Mouse (Mus musculus): ENCODE results near the gene Irf1.
"Not testable (repeated sequence)": the region's sequence is repeated elsewhere in the genome, so short reads cannot be mapped to it uniquely, and the experiment has no call there.

Gene Irf1

DNA sequence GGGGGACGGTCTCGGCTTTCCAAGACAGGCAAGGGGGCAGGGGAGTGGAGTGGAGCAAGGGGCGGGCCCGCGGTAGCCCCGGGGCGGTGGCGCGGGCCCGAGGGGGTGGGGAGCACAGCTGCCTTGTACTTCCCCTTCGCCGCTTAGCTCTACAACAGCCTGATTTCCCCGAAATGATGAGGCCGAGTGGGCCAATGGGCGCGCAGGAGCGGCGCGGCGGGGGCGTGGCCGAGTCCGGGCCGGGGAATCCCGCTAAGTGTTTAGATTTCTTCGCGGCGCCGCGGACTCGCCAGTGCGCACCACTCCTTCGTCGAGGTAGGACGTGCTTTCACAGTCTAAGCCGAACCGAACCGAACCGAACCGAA is at the start of gene Irf1:
Irf1 (plus strand) TSS at position 255 of the 365 bp plus-strand sequence.
- DNase-seq: peak; percentile 84

GRCm38 (mm10) chr11:53720715-53721114 is 49.1 kb upstream of the Irf1 start, which contains the start of gene Il5:
TSS of gene Il5 (plus strand) at chr11:53720794.
- no peak for DNase-seq

GRCm38 (mm10) chr11:53731457-53731856 is 38.4 kb upstream of the Irf1 start:
- no peak for DNase-seq

GRCm38 (mm10) chr11:53732244-53732643 is 37.6 kb upstream of the Irf1 start:
- DNase-seq: no peak

GRCm38 (mm10) chr11:53733824-53734223 is 36.0 kb upstream of the Irf1 start:
- no peak for DNase-seq

DNA sequence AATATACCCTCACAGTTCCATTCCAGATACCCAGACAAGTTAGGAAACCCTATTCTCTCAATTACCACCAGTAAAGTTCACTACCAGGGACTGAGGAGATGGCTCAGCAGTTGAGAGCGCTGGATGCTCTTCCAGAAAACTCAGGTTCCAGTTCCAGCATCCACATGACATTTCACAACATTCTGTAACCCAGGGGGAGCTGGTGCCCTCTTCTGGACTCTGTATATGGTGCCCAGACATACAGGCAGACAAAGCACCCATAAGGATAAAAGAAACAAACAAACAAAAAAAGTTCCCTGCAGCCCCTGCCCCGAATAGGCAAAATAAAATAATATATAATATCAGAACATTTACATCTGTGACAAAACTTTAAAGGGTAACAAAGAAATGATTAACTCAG is 35.4 kb upstream of the Irf1 start:
- no peak for DNase-seq

DNA sequence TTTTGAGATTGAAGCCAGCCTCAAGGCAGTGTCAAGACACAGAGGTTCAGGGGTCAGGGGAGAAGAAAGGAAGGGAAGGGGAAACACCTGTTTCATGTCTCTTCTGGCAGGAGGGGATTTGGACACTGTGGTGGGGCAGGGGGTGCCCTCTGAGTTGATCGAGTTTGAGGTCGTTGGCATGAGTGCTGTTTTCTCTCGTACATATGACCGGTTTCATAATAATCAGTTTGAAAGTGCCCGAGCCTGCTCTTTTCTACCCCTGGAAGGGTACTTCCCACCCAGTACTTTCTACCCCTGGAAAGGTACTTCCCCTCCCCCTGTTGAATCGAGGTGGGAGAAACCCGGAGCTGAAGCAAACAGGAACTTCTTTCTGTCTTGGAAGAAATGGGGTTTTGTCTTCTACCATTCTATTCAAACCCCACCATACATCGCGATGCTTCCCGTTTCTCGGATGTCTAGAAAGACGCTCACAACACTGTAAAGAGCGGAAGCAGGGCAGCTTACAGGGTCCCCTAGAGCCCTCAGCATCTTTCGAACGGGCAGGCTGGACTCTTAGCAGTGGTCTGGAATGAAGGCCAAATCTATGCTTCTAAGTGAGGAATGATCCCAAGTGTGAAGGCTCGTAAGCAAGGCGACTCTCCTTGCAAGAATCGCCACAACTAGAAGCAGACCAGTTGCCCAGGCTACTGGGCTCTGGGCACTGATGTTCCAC is 34.7 kb upstream of the Irf1 start:
- DNase-seq: no peak

GRCm38 (mm10) chr11:53735682-53736245 is 34.0 kb upstream of the Irf1 start:
- DNase-seq: peak; percentile 55

- peak; percentile 72 for DNase-seq
These were observed 32.8 kb upstream of the Irf1 start for GRCm38 (mm10) chr11:53736771-53737572.

- DNase-seq: no peak
These were observed 32.3 kb upstream of the Irf1 start for GRCm38 (mm10) chr11:53737573-53737946.

GRCm38 (mm10) chr11:53742353-53742752 is 27.5 kb upstream of the Irf1 start:
- no peak for DNase-seq

GRCm38 (mm10) chr11:53745260-53745659 is 24.6 kb upstream of the Irf1 start:
- DNase-seq: no peak

DNA sequence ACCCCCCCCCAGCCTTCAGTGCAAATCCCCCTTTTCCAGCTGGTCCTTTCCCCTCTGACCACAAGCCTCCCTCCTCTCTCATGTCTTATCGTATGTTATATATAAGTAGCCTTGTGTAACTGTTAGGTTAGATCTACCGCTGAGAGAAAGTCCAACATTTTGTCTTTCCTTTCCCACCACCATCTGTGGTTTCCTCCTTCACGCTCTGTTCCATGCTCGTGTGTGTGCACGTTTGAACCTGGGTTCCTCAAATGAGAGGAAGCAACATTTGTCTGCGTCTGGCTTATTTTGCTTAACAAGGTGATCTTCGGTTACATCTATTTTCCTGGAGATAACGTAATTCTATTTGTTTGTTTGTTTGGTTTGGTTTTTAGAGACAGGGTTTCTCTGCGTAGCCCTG is 21.8 kb upstream of the Irf1 start:
- no peak for DNase-seq

- no peak for DNase-seq
These were observed 21.2 kb upstream of the Irf1 start for GRCm38 (mm10) chr11:53748614-53749013.

DNA sequence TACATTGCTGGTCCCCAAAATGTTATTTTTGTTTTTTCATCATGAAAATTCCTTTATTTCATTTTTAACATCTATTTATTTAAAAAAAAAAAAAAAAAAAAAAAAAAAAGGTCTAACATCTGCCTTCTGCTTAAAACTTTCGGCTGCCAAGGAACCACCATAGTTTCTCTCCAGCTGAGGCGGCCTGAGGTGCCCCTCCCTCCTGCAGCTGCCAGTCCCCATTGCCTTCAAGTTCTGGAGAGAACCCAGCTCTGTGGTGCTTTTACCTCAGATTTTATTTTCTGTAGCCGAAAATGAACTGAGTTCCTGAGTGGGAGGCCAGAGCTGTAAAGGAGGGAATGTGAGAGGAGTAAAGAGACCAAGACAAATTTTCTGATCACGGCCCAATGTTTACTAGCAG is 20.5 kb upstream of the Irf1 start:
- DNase-seq: no peak

DNA sequence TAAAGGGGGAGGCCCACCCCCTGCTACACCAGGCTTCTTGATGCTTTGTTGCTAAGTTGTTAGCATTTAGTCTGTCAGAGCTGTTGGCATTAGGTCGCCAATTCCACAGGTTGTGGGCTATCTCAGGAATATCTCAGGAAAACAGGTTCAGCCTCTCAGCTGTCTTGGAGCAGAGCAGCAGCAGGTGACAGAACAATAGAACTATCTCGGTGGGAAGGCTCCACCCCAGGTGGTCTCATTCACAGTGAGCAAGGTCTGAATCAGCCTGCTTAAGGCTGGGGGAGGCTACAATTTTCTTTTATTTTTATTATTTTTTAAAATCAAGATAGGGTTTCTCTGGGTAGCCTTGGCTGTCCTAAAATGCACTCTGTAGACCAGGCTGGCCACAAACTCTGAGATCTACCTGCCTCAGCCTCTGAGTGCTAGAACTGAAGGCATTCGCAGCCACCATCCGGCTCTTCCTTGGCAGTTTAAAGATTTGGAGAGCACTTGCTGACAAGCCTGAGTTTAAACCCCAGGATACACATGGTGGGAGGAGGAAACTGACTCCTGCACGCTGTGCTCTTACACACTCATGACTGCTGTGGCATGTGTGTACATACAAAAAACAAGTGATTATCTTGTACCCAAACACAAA is 20.0 kb upstream of the Irf1 start:
- no peak for DNase-seq

GRCm38 (mm10) chr11:53755011-53755595 is 14.7 kb upstream of the Irf1 start:
- no peak for DNase-seq

- no peak for DNase-seq
These were observed 12.2 kb upstream of the Irf1 start for GRCm38 (mm10) chr11:53757612-53758011.

- DNase-seq: not testable (repeated sequence)
These were observed 11.8 kb upstream of the Irf1 start for GRCm38 (mm10) chr11:53758033-53758432.

DNA sequence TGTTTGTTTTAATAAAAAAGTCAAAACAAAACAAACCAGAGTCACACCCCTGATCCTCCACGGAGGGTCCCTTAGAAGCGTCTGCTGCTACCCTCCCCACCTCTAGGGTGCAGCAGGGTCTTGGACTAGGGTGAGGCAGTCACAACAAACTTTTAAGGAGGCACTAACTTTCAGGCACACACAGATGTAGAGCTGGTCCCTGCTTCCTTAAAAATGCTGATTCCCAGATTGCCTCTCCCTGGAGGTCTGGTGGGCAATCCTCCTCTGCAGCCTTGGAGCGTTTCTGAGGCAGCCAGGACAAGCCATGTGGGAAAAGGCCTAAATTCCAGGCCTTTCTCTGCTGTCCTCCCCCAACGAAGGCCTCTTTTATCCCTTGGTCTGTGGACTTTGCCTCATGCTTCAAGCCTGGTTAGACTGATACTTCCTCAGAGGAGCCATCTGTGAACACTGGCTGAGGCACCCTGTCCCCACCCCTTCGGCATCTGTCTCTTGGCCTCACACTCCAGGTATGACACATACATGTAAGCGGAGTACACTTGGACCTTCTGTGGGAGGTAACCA is 10.9 kb upstream of the Irf1 start:
- DNase-seq: no peak

GRCm38 (mm10) chr11:53759545-53760406 is 10.0 kb upstream of the Irf1 start:
- DNase-seq: no peak

- DNase-seq: no peak
These were observed 8.5 kb upstream of the Irf1 start for GRCm38 (mm10) chr11:53761284-53761683.
